Mouse (Mus musculus): Measurements from ENCODE around the gene Urad. TPM values are rescaled to one million over a fixed set of nuclear protein-coding genes. Genes with fewer than 3 reads are reported as not detected.

Gene Urad
- polyA plus RNA-seq, 1 experiment from 2014 or later: not detected

GRCm38 (mm10) chr5:147305166-147305565 lies 17.1 kb downstream of the Urad start:
- H3K36me3 ChIP-seq: no peaks in the 10 kb centered on the region

DNA sequence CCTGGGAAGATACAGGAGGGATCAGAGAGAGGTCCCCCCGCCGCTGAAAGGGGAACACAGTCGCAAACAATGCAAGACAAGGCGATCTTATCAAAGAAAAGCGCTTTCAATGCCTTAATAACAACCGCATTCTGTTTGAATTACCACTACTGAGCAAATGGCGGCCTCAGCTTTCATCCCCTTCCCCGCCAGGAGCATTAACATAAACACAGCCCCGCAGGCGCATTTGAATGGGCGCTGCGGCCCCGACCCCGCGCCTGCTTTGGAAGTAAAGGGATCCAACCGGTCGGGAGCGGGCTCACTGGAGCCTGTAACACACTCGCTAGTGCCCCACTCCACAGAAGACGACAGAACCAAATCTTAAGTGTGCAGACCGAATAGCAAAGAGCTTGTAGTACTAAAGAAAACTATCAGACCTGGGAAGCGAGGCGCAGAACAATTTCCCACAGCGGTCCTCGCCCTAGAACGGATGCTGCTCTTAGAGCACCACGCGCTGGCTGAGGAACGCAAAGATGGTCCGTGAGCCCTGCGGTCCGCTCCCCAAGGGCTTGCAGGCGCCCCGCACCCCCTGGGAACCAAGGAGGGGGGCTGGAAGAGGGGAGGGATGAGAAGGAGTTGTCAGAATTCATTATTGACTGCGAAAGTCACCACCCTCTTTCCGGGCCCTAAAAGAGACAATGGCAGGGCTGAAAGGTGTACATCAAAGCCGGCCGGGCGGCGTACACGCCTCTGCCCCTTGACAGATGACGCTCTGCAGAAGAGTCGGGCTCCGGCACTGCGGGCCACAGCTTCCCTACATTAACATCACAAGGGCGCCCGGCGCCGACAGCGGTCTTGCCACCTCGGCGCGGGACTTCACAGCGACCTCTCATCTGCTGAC lies 17.7 kb downstream of the Urad start:
- Histone ChIP-seq H3K4me2 (no peak overlapping the region), H3K4me1 (replicated peaks) (peaks cover 35% of the 10 kb centered on the region), H3K9me3 (no peaks in the 10 kb centered on the region), H3K4me3 (no peak overlapping the region), H3K36me3 (no peaks in the 10 kb centered on the region), H3K27me3 (peaks cover 100% of the 10 kb centered on the region), H3K9ac (no peak overlapping the region), H3K27ac (replicated peaks) (no peak overlapping the region)
- under 1% methylated on average over 54 of the region's 54 CpGs for WGBS
- no peak for ATAC-seq (ENCODE audit: low read depth)

More at GRCm38 (mm10) chr5:147305166-147305565, 17.1 kb downstream of the Urad start:
- Histone ChIP-seq H3K4me1 (replicated peaks) (peaks cover 29% of the 10 kb centered on the region), H3K9me3 (no peaks in the 10 kb centered on the region), H3K27ac (replicated peaks) (no peak overlapping the region), H3K9ac (no peak overlapping the region), H3K4me2 (no peak overlapping the region), H3K4me3 (no peak overlapping the region), H3K27me3 (peaks cover 100% of the 10 kb centered on the region)
- 2% methylated on average over 16 of the region's 16 CpGs for WGBS
- ATAC-seq (ENCODE audit: low read depth): no peak

- Histone ChIP-seq H3K4me3 (no peak overlapping the region), H3K4me2 (no peak overlapping the region), H3K27me3 (peaks cover 100% of the 10 kb centered on the region), H3K36me3 (no peaks in the 10 kb centered on the region), H3K4me1 (replicated peaks) (peaks cover 38% of the 10 kb centered on the region), H3K9me3 (no peaks in the 10 kb centered on the region), H3K27ac (replicated peaks) (no peak overlapping the region), H3K9ac (no peak overlapping the region)
- ATAC-seq (ENCODE audit: low read depth): no peak
- 8% methylated on average over 13 of the region's 13 CpGs for WGBS
Observed at GRCm38 (mm10) chr5:147302746-147303400, 19.4 kb downstream of the Urad start.

DNA sequence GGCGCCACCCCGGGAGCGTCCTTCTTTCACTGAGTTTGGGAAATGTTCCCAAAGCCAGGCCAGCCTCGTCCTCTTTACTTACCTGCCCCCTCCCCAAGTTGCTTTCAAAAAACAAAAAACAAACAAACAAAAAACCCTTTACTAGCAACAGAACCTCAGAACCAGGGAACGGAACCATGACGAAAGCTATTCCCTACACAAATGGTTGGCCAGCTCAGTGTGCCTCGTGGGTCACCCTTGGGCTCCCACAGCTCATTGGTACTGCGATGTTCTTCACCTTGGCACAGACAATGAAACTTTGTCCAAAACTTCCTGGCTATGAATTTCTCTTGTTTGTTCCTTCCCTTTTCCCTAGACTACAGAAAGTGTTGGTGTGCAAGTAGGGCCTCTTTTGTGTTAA lies 20.1 kb downstream of the Urad start:
- Histone ChIP-seq H3K4me1 (replicated peaks) (peaks cover 38% of the 10 kb centered on the region), H3K36me3 (no peaks in the 10 kb centered on the region), H3K27ac (replicated peaks) (no peak overlapping the region), H3K27me3 (peaks cover 100% of the 10 kb centered on the region), H3K9ac (no peak overlapping the region), H3K4me2 (no peak overlapping the region), H3K9me3 (no peaks in the 10 kb centered on the region), H3K4me3 (no peak overlapping the region)
- ATAC-seq (ENCODE audit: low read depth): no peak
- 12% methylated on average over 8 of the region's 8 CpGs for WGBS

GRCm38 (mm10) chr5:147301781-147302070 lies 20.5 kb downstream of the Urad start:
- Histone ChIP-seq H3K9me3 (no peaks in the 10 kb centered on the region), H3K4me3 (no peak overlapping the region), H3K4me1 (replicated peaks) (peaks cover 36% of the 10 kb centered on the region), H3K36me3 (no peaks in the 10 kb centered on the region), H3K27ac (replicated peaks) (no peak overlapping the region), H3K4me2 (no peak overlapping the region), H3K27me3 (peaks cover 100% of the 10 kb centered on the region), H3K9ac (no peak overlapping the region)
- under 1% methylated on average over 10 of the region's 10 CpGs for whole genome bisulfite sequencing
- no peak for ATAC-seq (ENCODE audit: low read depth)

DNA sequence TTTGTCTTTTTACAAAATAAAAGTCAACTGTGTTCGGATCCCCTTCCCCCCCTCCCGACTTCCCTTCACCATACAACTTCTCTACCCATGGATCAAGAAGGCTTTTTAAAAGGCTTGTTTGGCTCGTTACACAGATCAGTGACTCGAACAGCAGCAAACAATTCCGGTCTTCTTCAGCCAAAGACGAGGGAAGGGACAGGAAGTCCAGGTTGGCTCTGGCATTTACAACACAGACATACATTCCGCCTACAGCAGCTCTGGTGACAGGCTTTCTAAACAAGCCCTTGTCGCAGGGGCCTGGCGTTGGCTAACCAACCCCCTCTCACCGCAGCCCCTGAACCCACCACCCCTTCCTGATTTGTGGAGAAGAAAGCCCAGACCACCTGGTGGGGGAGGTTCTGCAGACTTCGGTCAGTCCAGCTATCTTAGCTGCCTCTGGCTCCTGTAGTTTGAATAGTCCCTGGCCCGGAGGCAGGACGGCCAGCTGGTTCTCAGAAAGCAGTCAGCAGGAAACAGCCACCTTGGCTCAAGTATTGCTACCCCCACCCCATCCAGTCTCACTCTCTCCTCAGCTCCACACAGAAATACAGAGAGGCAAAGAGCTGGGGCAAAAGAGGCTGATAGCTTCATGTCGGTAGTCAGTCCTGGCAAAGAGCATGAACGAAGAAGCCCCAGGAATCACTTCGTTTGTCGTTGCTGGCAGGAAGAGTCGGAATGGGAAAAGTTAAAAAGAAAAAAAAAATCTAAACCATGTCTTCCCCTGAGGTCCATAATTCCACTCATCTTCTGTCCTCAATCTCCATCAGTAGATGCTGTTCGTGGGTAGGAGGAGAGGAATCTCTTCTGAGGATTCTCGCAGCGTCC lies 21.1 kb downstream of the Urad start:
- ATAC-seq (ENCODE audit: low read depth): no peak
- H3K9me3 ChIP-seq: no peaks in the 10 kb centered on the region
- peaks cover 30% of the 10 kb centered on the region for H3K4me1 ChIP-seq (replicated peaks)
- no peaks in the 10 kb centered on the region for H3K36me3 ChIP-seq
- H3K27ac ChIP-seq (replicated peaks): no peak overlapping the region
- H3K4me2 ChIP-seq: no peak overlapping the region
- 4% methylated on average over 21 of the region's 21 CpGs for WGBS
- H3K27me3 ChIP-seq: peaks cover 98% of the 10 kb centered on the region
- H3K9ac ChIP-seq: no peak overlapping the region
- H3K4me3 ChIP-seq: no peak overlapping the region

DNA sequence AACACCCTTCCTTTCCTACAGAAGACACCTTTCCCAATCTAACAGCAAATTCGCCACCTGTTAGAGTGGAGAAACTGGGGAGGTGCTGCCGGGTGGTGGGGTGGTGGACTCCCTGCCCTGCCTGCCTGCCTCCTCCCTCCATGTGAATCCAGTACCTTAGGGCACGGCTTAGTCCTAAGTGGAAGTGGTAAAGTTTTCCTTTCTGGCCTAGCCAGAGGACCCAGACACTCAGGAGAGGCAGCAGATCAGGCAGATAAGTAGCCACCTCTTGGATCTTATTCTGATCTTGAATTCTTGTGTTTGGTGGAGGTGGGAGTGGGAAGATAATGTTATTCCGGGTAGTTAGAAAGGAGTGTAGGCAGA lies 22.3 kb downstream of the Urad start:
- 12% methylated on average over 4 of the region's 4 CpGs for WGBS

DNA sequence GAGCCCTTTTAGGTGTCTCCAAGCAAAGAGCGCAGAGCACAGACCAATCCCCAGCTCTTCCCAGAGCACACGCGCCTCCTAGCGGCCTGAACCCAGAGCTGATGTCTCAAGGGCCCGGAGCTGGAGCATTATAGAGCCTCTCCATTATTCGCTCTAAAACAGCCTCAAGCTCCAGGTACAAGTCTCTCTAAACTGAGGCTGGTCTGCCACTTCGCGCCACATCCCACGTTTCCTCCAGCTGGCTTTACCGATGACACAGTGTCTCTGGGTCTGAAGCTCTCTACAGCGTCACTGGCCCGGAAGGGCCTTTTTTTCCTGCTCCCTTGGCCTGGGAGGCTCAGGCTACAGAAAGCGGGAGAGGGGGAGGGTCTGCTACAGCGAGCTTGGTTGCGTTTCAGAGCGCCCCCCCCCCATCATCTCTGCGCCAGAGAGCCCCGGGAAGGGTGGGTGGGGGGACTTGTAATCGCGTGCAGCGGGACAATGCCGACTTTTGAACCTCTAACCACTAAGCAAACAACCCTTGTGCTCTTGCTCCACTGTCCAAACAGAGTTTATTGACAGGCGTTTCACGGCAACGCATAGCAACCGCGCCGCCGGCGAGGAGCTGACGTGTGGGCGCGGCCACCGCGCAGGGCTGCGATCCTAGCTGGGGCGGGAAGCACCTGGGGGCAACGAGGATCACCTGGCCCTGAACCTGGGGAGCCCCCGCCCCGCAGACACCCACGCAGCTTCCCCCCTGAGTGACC lies 22.8 kb downstream of the Urad start:
- H3K4me2 ChIP-seq: peak overlapping the region; percentile 45
- H3K4me3 ChIP-seq: peak overlapping the region; percentile 19
- peak; percentile 67; the same call in 1 of the 2 replicates for ATAC-seq (ENCODE audit: low read depth)
- WGBS: under 1% methylated on average over 39 of the region's 41 CpGs
- peaks cover 22% of the 10 kb centered on the region for H3K4me1 ChIP-seq (replicated peaks)
- H3K27ac ChIP-seq (replicated peaks): no peak overlapping the region
- H3K27me3 ChIP-seq: peaks cover 96% of the 10 kb centered on the region
- H3K9me3 ChIP-seq: no peaks in the 10 kb centered on the region
- H3K36me3 ChIP-seq: no peaks in the 10 kb centered on the region
- H3K9ac ChIP-seq: no peak overlapping the region

More for the DNA sequence above, 22.3 kb downstream of the Urad start:
- no peak overlapping the region for H3K27ac ChIP-seq (replicated peaks)
- no peaks in the 10 kb centered on the region for H3K36me3 ChIP-seq
- no peak overlapping the region for H3K9ac ChIP-seq
- H3K27me3 ChIP-seq: peaks cover 96% of the 10 kb centered on the region
- no peak for ATAC-seq (ENCODE audit: low read depth)
- peaks cover 28% of the 10 kb centered on the region for H3K4me1 ChIP-seq (replicated peaks)
- no peaks in the 10 kb centered on the region for H3K9me3 ChIP-seq
- H3K4me3 ChIP-seq: 0 out of 2 replicates have a peak overlapping the region, but pooled peaks have one; percentile 19
- H3K4me2 ChIP-seq: peak overlapping the region; percentile 45

- no peak overlapping the region for H3K9ac ChIP-seq
- no peak overlapping the region for H3K4me2 ChIP-seq
- no peaks in the 10 kb centered on the region for H3K36me3 ChIP-seq
- H3K27me3 ChIP-seq: peaks cover 96% of the 10 kb centered on the region
- H3K9me3 ChIP-seq: no peaks in the 10 kb centered on the region
- H3K4me3 ChIP-seq: no peak overlapping the region
- no peak for ATAC-seq (ENCODE audit: low read depth)
- peaks cover 17% of the 10 kb centered on the region for H3K4me1 ChIP-seq (replicated peaks)
- H3K27ac ChIP-seq (replicated peaks): no peak overlapping the region
- 73% methylated on average over 5 of the region's 5 CpGs for WGBS
Observed at GRCm38 (mm10) chr5:147297249-147297648, 25.0 kb downstream of the Urad start.

GRCm38 (mm10) chr5:147294121-147294520 lies 28.1 kb downstream of the Urad start:
- Histone ChIP-seq H3K4me1 (replicated peaks) (no peaks in the 10 kb centered on the region), H3K4me2 (no peak overlapping the region), H3K27ac (replicated peaks) (no peak overlapping the region), H3K36me3 (no peaks in the 10 kb centered on the region), H3K4me3 (no peak overlapping the region), H3K9ac (no peak overlapping the region), H3K27me3 (peaks cover 79% of the 10 kb centered on the region), H3K9me3 (0 out of 2 replicates have a peak, but pooled peaks cover 3% of the 10 kb centered on the region)
- WGBS: 29% methylated on average over 20 of the region's 20 CpGs
- ATAC-seq (ENCODE audit: low read depth): no peak

GRCm38 (mm10) chr5:147293127-147293910 lies 28.9 kb downstream of the Urad start:
- Histone ChIP-seq H3K4me2 (no peak overlapping the region), H3K36me3 (no peaks in the 10 kb centered on the region)
- ATAC-seq (ENCODE audit: low read depth): peak; percentile 81

More at GRCm38 (mm10) chr5:147293127-147293910, 28.9 kb downstream of the Urad start:
- Histone ChIP-seq H3K27me3 (peaks cover 71% of the 10 kb centered on the region), H3K9me3 (0 out of 2 replicates have a peak, but pooled peaks cover 3% of the 10 kb centered on the region), H3K4me3 (no peak overlapping the region), H3K4me1 (replicated peaks) (no peaks in the 10 kb centered on the region), H3K27ac (replicated peaks) (no peak overlapping the region), H3K9ac (no peak overlapping the region)
- 23% methylated on average over 18 of the region's 18 CpGs for WGBS
